Mouse (Mus musculus) erythroblast, embryonic 14.5 days (primary cell): ENCODE measurements around the gene Grap. TPM values are rescaled to one million over a fixed set of nuclear protein-coding genes. Genes with fewer than 3 reads are reported as not detected.

ENCODE experiments used
- H3K27me3 ChIP-seq: 2 replicates; pipeline ENCODE4 v1.6.1; 2012; ENCODE audit warnings: inconsistent platforms; ENCODE audit not compliant: control insufficient read depth
- H3K36me3 ChIP-seq: 2 replicates; pipeline ENCODE4 v1.6.1; 2012; ENCODE audit warnings: mild to moderate bottlenecking, inconsistent platforms; ENCODE audit not compliant: control insufficient read depth
- H3K4me1 ChIP-seq: 2 replicates; pipeline ENCODE4 v1.6.1; 2012; ENCODE audit warnings: inconsistent platforms; ENCODE audit not compliant: control insufficient read depth
- H3K4me3 ChIP-seq: replicated peaks from 2 replicates; pipeline ENCODE3; 2012; ENCODE audit warnings: moderate library complexity, mild to moderate bottlenecking, inconsistent platforms
- H3K9me3 ChIP-seq: 2 replicates; pipeline ENCODE4 v1.6.1; 2012; ENCODE audit warnings: low read length, inconsistent platforms, mixed read lengths; ENCODE audit not compliant: control insufficient read depth
- GATA1 ChIP-seq: IDR thresholded peaks from 2 replicates; pipeline ENCODE4 v1.6.1; 2012; ENCODE audit warnings: low read length, inconsistent platforms, mixed read lengths
- TAL1 ChIP-seq: IDR thresholded peaks from 3 replicates; pipeline ENCODE4 v1.6.1; 2012; ENCODE audit warnings: low read length, inconsistent platforms, mixed read lengths
- polyA plus RNA-seq: library from polyadenylated mRNA; stranded (reverse); fragments of >175 nt; gene quantifications from 2 replicates; pipeline ENCODE4 v1.2.3, GENCODE M21; 2012

Grap gene
- polyA plus RNA-seq, 1 experiment: 0.06 TPM

GRCm38 (mm10) chr11:61660806-61661392 is 7.8 kb downstream of the Grap start:
- Histone ChIP-seq H3K4me3 (no peak overlapping the region), H3K9me3 (no peaks in the 10 kb centered on the region), H3K27me3 (no peaks in the 10 kb centered on the region), H3K4me1 (no peaks in the 10 kb centered on the region), H3K36me3 (no peaks in the 10 kb centered on the region)
- no peak for TF ChIP-seq GATA1

GRCm38 (mm10) chr11:61662189-61662588 is 9.1 kb downstream of the Grap start:
- Histone ChIP-seq H3K4me3 (no peak overlapping the region), H3K4me1 (no peaks in the 10 kb centered on the region), H3K9me3 (no peaks in the 10 kb centered on the region), H3K36me3 (no peaks in the 10 kb centered on the region), H3K27me3 (no peaks in the 10 kb centered on the region)
- TF ChIP-seq TAL1: no peak
- no peak for TF ChIP-seq GATA1

- H3K4me3 ChIP-seq: no peak overlapping the region
- no peaks in the 10 kb centered on the region for H3K36me3 ChIP-seq
- no peak for TF ChIP-seq TAL1
- TF ChIP-seq GATA1: no peak
- H3K9me3 ChIP-seq: no peaks in the 10 kb centered on the region
- no peaks in the 10 kb centered on the region for H3K27me3 ChIP-seq
- H3K4me1 ChIP-seq: no peaks in the 10 kb centered on the region
These were observed 12.3 kb downstream of the Grap start for GRCm38 (mm10) chr11:61665401-61665800.

GRCm38 (mm10) chr11:61665991-61666799 is 13.1 kb downstream of the Grap start:
- Histone ChIP-seq H3K27me3 (no peaks in the 10 kb centered on the region), H3K9me3 (no peaks in the 10 kb centered on the region), H3K36me3 (no peaks in the 10 kb centered on the region), H3K4me3 (no peak overlapping the region), H3K4me1 (no peaks in the 10 kb centered on the region)
- no peak for TF ChIP-seq TAL1
- no peak for TF ChIP-seq GATA1

- TF ChIP-seq TAL1 (no peak), GATA1 (no peak)
- no peaks in the 10 kb centered on the region for H3K36me3 ChIP-seq
These were observed 14.2 kb downstream of the Grap start for GRCm38 (mm10) chr11:61667248-61667647.

GRCm38 (mm10) chr11:61667782-61668181 is 14.7 kb downstream of the Grap start:
- no peaks in the 10 kb centered on the region for H3K4me1 ChIP-seq
- H3K36me3 ChIP-seq: no peaks in the 10 kb centered on the region
- no peak overlapping the region for H3K4me3 ChIP-seq
- H3K27me3 ChIP-seq: no peaks in the 10 kb centered on the region
- H3K9me3 ChIP-seq: no peaks in the 10 kb centered on the region
- no peak for TF ChIP-seq GATA1
- TF ChIP-seq TAL1: no peak

More at GRCm38 (mm10) chr11:61667248-61667647, 14.2 kb downstream of the Grap start:
- H3K27me3 ChIP-seq: no peaks in the 10 kb centered on the region
- H3K4me1 ChIP-seq: no peaks in the 10 kb centered on the region
- no peak overlapping the region for H3K4me3 ChIP-seq
- no peaks in the 10 kb centered on the region for H3K9me3 ChIP-seq

GRCm38 (mm10) chr11:61669492-61670490 is 16.7 kb downstream of the Grap start:
- Histone ChIP-seq H3K36me3 (no peaks in the 10 kb centered on the region), H3K9me3 (no peaks in the 10 kb centered on the region), H3K4me3 (no peak overlapping the region), H3K4me1 (peaks cover 3% of the 10 kb centered on the region; the same call in 1 of the 2 replicates), H3K27me3 (peaks cover 3% of the 10 kb centered on the region; the same call in 1 of the 2 replicates)
- TF ChIP-seq GATA1: no peak
- no peak for TF ChIP-seq TAL1

- TF ChIP-seq GATA1 (no peak), TAL1 (no peak)
- H3K4me1 ChIP-seq: peaks cover 3% of the 10 kb centered on the region; the same call in 1 of the 2 replicates
- H3K27me3 ChIP-seq: peaks cover 3% of the 10 kb centered on the region; the same call in 1 of the 2 replicates
- H3K36me3 ChIP-seq: no peaks in the 10 kb centered on the region
- no peaks in the 10 kb centered on the region for H3K9me3 ChIP-seq
- no peak overlapping the region for H3K4me3 ChIP-seq
These were observed 18.8 kb downstream of the Grap start for GRCm38 (mm10) chr11:61671781-61672383.
